Mouse (Mus musculus) heart, embryonic 14.5 days (tissue): ENCODE measurements around the gene Sned1. TPM values are rescaled to one million over a fixed set of nuclear protein-coding genes. Genes with fewer than 3 reads are reported as not detected.

ENCODE experiments used
- ATAC-seq: fragments of 200-750 bp; cut with Nextera tagmentation; 2 replicates; pipeline ENCODE4 v1.8.0; 2017; ENCODE audit warnings: low read depth, moderate TSS enrichment; ENCODE audit not compliant: insufficient number of reproducible peaks, insufficient read depth, low FRiP score
- H3K27ac ChIP-seq, 2 experiments: fragments of 200-500 bp in 1 of 2; fragments of 300-500 bp in 1 of 2; sonication (generic) in 1 of 2; replicated peaks in 1 of 2; 2 replicates each; pipeline ENCODE4 v1.5.1; 2012 to 2014; ENCODE audit warnings: low read depth in 2 of 2, low read length in 2 of 2, control low read depth in 1 of 2, mild to moderate bottlenecking in 1 of 2, mixed read lengths in 1 of 2; ENCODE audit not compliant: control insufficient read depth in 1 of 2, insufficient read depth in 1 of 2
- H3K27me3 ChIP-seq: fragments of 300-500 bp; sonication (generic); 2 replicates; pipeline ENCODE4 v1.6.1; 2014; ENCODE audit warnings: mild to moderate bottlenecking, low read length, control low read depth; ENCODE audit not compliant: control insufficient read depth, insufficient read depth
- H3K36me3 ChIP-seq: fragments of 300-500 bp; sonication (generic); 2 replicates; pipeline ENCODE4 v1.6.1; 2014; ENCODE audit warnings: mild to moderate bottlenecking, control low read depth, low read length, mixed read lengths; ENCODE audit not compliant: control insufficient read depth, insufficient read depth
- H3K4me1 ChIP-seq, 2 experiments: fragments of 200-500 bp in 1 of 2; fragments of 300-500 bp in 1 of 2; sonication (generic) in 1 of 2; 2 replicates each; pipeline ENCODE4 v1.6.1; 2012 to 2014; ENCODE audit warnings: low read length in 2 of 2, control low read depth in 1 of 2, mixed read lengths in 1 of 2; ENCODE audit not compliant: control insufficient read depth in 2 of 2, insufficient read depth in 2 of 2
- H3K4me2 ChIP-seq: fragments of 300-500 bp; sonication (generic); 2 replicates; pipeline ENCODE4 v1.6.1; 2014; ENCODE audit warnings: mild to moderate bottlenecking, low read length
- H3K4me3 ChIP-seq, 2 experiments: fragments of 200-500 bp in 1 of 2; fragments of 300-500 bp in 1 of 2; sonication (generic) in 1 of 2; 2 replicates each; pipeline ENCODE4 v1.5.1; 2012 to 2014; ENCODE audit warnings: low read length in 2 of 2, mild to moderate bottlenecking in 2 of 2, control low read depth in 1 of 2, low read depth in 1 of 2, moderate library complexity in 1 of 2; ENCODE audit not compliant: control insufficient read depth in 1 of 2, insufficient read depth in 1 of 2
- H3K9ac ChIP-seq: fragments of 300-500 bp; sonication (generic); 2 replicates; pipeline ENCODE4 v1.6.1; 2014; ENCODE audit warnings: mild to moderate bottlenecking, low read length
- H3K9me3 ChIP-seq: fragments of 300-500 bp; sonication (generic); 2 replicates; pipeline ENCODE4 v1.6.1; 2016; ENCODE audit warnings: low read length, control low read depth; ENCODE audit not compliant: control insufficient read depth
- WGBS: fragments of 180-500 bp; shearing (Covaris S2); extraction: QIAGEN DNeasy Blood & Tissue Kit; methylation state at CpG from one replicate; pipeline ENCODE4 v1.1.7; 2014; 5-methylcytosine and 5-hydroxymethylcytosine counted together
- polyA plus RNA-seq: library from polyadenylated mRNA; unstranded; fragments of >200 nt; fragmentation: Nextera tagmentation; extraction: Ambion mirVana; gene quantifications from 2 replicates; pipeline ENCODE4 v1.2.1, GENCODE M21; 2014

The Sned1 gene
- polyA plus RNA-seq, 1 experiment from 2014 or later = 3.1 TPM

GRCm38 (mm10) chr1:93220776-93221175 is 14.9 kb upstream of the Sned1 start:
- Histone ChIP-seq H3K4me3 (no peak overlapping the region), H3K27ac (no peak overlapping the region), H3K4me2 (no peak overlapping the region), H3K4me1 (peaks cover 15 to 21% of the 10 kb centered on the region in 2 experiments), H3K9ac (no peak overlapping the region), H3K36me3 (no peaks in the 10 kb centered on the region), H3K27me3 (peaks cover 14% of the 10 kb centered on the region), H3K9me3 (no peaks in the 10 kb centered on the region)
- 78% methylated on average over 7 of the region's 7 CpGs for WGBS
- ATAC-seq = no peak

- Histone ChIP-seq H3K9ac (no peak overlapping the region), H3K36me3 (no peaks in the 10 kb centered on the region), H3K9me3 (no peaks in the 10 kb centered on the region), H3K4me2 (no peak overlapping the region), H3K27me3 (peaks cover 14% of the 10 kb centered on the region), H3K4me3 (no peak overlapping the region), H3K4me1 (no peaks in the 10 kb centered on the region; a peak in 1 of 4 replicates), H3K27ac (no peak overlapping the region)
- no peak for ATAC-seq
- 6% methylated on average over 18 of the region's 18 CpGs for WGBS
These were observed 11.7 kb upstream of the Sned1 start for GRCm38 (mm10) chr1:93223972-93224371.

- no peak overlapping the region for H3K27ac ChIP-seq
- H3K9ac ChIP-seq = no peak overlapping the region
- H3K4me1 ChIP-seq = peaks cover 4 to 5% of the 10 kb centered on the region in 2 experiments; a peak in 2 of 4 replicates
- ATAC-seq = no peak
- H3K9me3 ChIP-seq = no peaks in the 10 kb centered on the region
- no peaks in the 10 kb centered on the region for H3K36me3 ChIP-seq
- H3K27me3 ChIP-seq = peaks cover 14% of the 10 kb centered on the region
- H3K4me2 ChIP-seq = no peak overlapping the region
- no peak overlapping the region for H3K4me3 ChIP-seq
- WGBS = 51% methylated on average over 4 of the region's 4 CpGs
These were observed 10.4 kb upstream of the Sned1 start for GRCm38 (mm10) chr1:93225226-93225625.

GRCm38 (mm10) chr1:93225731-93226520 is 9.7 kb upstream of the Sned1 start:
- Histone ChIP-seq H3K36me3 (no peaks in the 10 kb centered on the region), H3K27me3 (peaks cover 14% of the 10 kb centered on the region), H3K9ac (no peak overlapping the region), H3K9me3 (no peaks in the 10 kb centered on the region), H3K4me2 (no peak overlapping the region), H3K27ac (no peak overlapping the region), H3K4me3 (no peak overlapping the region), H3K4me1 (peaks cover 4 to 5% of the 10 kb centered on the region in 2 experiments; a peak in 2 of 4 replicates)
- no peak for ATAC-seq
- 72% methylated on average over 5 of the region's 5 CpGs for WGBS

GRCm38 (mm10) chr1:93227303-93227975 is 8.2 kb upstream of the Sned1 start:
- no peak overlapping the region for H3K9ac ChIP-seq
- no peaks in the 10 kb centered on the region for H3K36me3 ChIP-seq
- no peak for ATAC-seq
- no peaks in the 10 kb centered on the region for H3K9me3 ChIP-seq
- H3K4me2 ChIP-seq = no peak overlapping the region
- peaks cover 4 to 5% of the 10 kb centered on the region in 2 experiments; a peak in 2 of 4 replicates for H3K4me1 ChIP-seq
- no peak overlapping the region for H3K4me3 ChIP-seq
- H3K27me3 ChIP-seq = peaks cover 14% of the 10 kb centered on the region
- WGBS = 75% methylated on average over 7 of the region's 7 CpGs
- no peak overlapping the region for H3K27ac ChIP-seq

DNA sequence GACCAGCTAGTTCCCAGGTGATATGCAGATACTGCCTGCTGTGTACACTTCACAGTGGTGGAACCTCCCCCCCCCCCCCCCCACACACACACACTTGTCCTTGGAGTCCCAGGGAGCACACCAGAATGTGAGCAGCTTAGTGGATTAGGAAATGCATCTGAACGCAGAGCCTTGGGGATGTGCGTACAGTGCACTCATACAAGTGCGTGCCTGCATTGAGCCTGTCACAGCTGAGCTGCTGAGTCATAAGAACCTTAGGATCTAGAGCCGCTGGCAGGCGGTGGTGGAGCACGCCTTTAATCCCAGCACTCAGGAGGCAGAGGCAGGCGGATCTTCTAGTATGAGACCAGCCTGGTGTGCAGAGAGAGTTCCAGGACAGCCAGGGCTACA is 7.7 kb upstream of the Sned1 start:
- 87% methylated on average over 7 of the region's 7 CpGs for WGBS
- ATAC-seq = no peak

DNA sequence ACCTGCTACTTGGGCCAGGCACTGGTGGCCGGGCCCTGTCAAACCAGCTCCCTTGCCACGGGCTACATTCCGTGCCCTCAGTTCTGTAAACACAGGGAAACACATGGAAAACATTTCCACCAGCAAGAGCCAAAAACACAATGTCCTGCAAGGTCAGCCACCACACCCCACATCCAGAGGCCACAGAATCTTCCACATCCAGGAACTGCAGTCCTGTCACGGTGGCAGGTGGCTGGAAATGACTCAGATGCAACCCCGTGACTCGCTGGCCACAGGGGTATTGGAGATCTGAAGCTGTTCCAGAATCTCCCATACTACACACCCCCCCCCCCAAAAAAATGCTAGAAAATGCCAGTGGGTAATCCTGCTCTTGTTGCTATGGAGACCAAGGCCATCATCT is 6.4 kb upstream of the Sned1 start:
- 0 out of 2 replicates have a peak, but pooled peaks cover under 1% of the 10 kb centered on the region for H3K27me3 ChIP-seq
- WGBS = 87% methylated on average over 6 of the region's 6 CpGs
- no peak overlapping the region for H3K27ac ChIP-seq
- peaks cover 4 to 5% of the 10 kb centered on the region in 2 experiments; a peak in 2 of 4 replicates for H3K4me1 ChIP-seq
- no peaks in the 10 kb centered on the region for H3K36me3 ChIP-seq
- H3K9me3 ChIP-seq = no peaks in the 10 kb centered on the region
- H3K4me3 ChIP-seq = no peak overlapping the region
- no peak for ATAC-seq
- no peak overlapping the region for H3K9ac ChIP-seq
- no peak overlapping the region for H3K4me2 ChIP-seq

More for the DNA sequence above, 7.7 kb upstream of the Sned1 start:
- no peak overlapping the region for H3K9ac ChIP-seq
- peaks cover 10% of the 10 kb centered on the region for H3K27me3 ChIP-seq
- peaks cover 4 to 5% of the 10 kb centered on the region in 2 experiments; a peak in 2 of 4 replicates for H3K4me1 ChIP-seq
- H3K27ac ChIP-seq = no peak overlapping the region
- H3K4me2 ChIP-seq = no peak overlapping the region
- no peak overlapping the region for H3K4me3 ChIP-seq
- H3K36me3 ChIP-seq = no peaks in the 10 kb centered on the region
- H3K9me3 ChIP-seq = no peaks in the 10 kb centered on the region
